In genomic region chr10:128748252-128748864, GRCm38 (mm10) we compare ENCODE assay signal across 8 mouse cellular contexts. TPM values are rescaled to one million over a fixed set of nuclear protein-coding genes. Genes with fewer than 3 reads are reported as not detected.
DNase-seq lines count a peak whose midpoint lies in the region; ATAC-seq lines count a peak whose summit lies in the region.

No protein-coding gene starts in this region.

- H3K4me1 ChIP-seq in forebrain, embryonic 11.5 days (replicated peaks; ENCODE audit: control insufficient read depth, insufficient read depth, low read length): peaks cover 9% of the 10 kb centered on the region; the same call in 1 of the 2 replicates
- peaks cover 22% of the 10 kb centered on the region for H3K4me1 ChIP-seq in heart, embryonic 16.5 days (ENCODE audit: control insufficient read depth, insufficient read depth, low read length)
- H3K4me1 ChIP-seq in liver, embryonic 16.5 days (ENCODE audit: control insufficient read depth, low read depth, low read length): peaks cover 26% of the 10 kb centered on the region
- H3K4me1 ChIP-seq in neural tube, embryonic 13.5 days (replicated peaks): peaks cover 39% of the 10 kb centered on the region

- H3K4me3 ChIP-seq in forebrain, embryonic 11.5 days (ENCODE audit: low read depth, low read length): peak overlapping the region; percentile 74
- H3K4me3 ChIP-seq in heart, embryonic 16.5 days (ENCODE audit: low read length): peak overlapping the region; percentile 94
- H3K4me3 ChIP-seq in liver, embryonic 16.5 days (ENCODE audit: low read depth, low read length): peak overlapping the region; percentile 79
- peak overlapping the region; percentile 66 for H3K4me3 ChIP-seq in neural tube, embryonic 13.5 days

- H3K27ac ChIP-seq in forebrain, embryonic 11.5 days (ENCODE audit: low read depth, low read length): peak overlapping the region; percentile 93
- peak overlapping the region; percentile 96 for H3K27ac ChIP-seq in heart, embryonic 16.5 days (ENCODE audit: low read length)
- peak overlapping the region; percentile 93 for H3K27ac ChIP-seq in liver, embryonic 16.5 days (ENCODE audit: low read length)
- peak overlapping the region; percentile 93 for H3K27ac ChIP-seq in neural tube, embryonic 13.5 days (replicated peaks)

- H3K9me3 ChIP-seq in forebrain, embryonic 11.5 days (ENCODE audit: control insufficient read depth, low read length): no peaks in the 10 kb centered on the region
- H3K9me3 ChIP-seq in heart, embryonic 16.5 days (replicated peaks; ENCODE audit: control insufficient read depth, low read length): no peaks in the 10 kb centered on the region
- H3K9me3 ChIP-seq in liver, embryonic 16.5 days (replicated peaks; ENCODE audit: control insufficient read depth, low read length): no peaks in the 10 kb centered on the region
- no peaks in the 10 kb centered on the region for H3K9me3 ChIP-seq in neural tube, embryonic 13.5 days

- peak; percentile 93 for DNase-seq in ES-CJ7 (ENCODE audit: low read depth, low spot score)
- DNase-seq in c-Kit-positive CD71-positive TER-119-negative erythroid progenitor cells, embryonic 14.5 days (ENCODE audit: low read depth): peak; percentile 86
- peak; percentile 93 for DNase-seq in forebrain, embryonic 11.5 days (ENCODE audit: low spot score)
- peak; percentile 86 to 92 for DNase-seq in kidney, postnatal 4 days
- DNase-seq in testis, postnatal 10 days (ENCODE audit: low spot score): peak; percentile 86

- H3K27me3 ChIP-seq in forebrain, embryonic 11.5 days (ENCODE audit: control insufficient read depth, insufficient read depth, low read length): peaks cover 17% of the 10 kb centered on the region
- H3K27me3 ChIP-seq in heart, embryonic 16.5 days (ENCODE audit: control insufficient read depth, insufficient read depth, low read length): no peaks in the 10 kb centered on the region
- H3K27me3 ChIP-seq in liver, embryonic 16.5 days (ENCODE audit: control insufficient read depth, insufficient read depth, low read depth, low read length): peaks cover 20% of the 10 kb centered on the region
- H3K27me3 ChIP-seq in neural tube, embryonic 13.5 days: peaks cover 33% of the 10 kb centered on the region

- peak overlapping the region; percentile 80 for H3K9ac ChIP-seq in forebrain, embryonic 11.5 days (ENCODE audit: low read length)
- peak overlapping the region; percentile 87 for H3K9ac ChIP-seq in heart, embryonic 16.5 days (ENCODE audit: low read length)
- peak overlapping the region; percentile 83 for H3K9ac ChIP-seq in liver, embryonic 16.5 days (ENCODE audit: low read depth, low read length)
- H3K9ac ChIP-seq in neural tube, embryonic 13.5 days: peak overlapping the region; percentile 90

- no peaks in the 10 kb centered on the region for H3K36me3 ChIP-seq in forebrain, embryonic 11.5 days (ENCODE audit: control insufficient read depth, insufficient read depth, low read length)
- H3K36me3 ChIP-seq in heart, embryonic 16.5 days (ENCODE audit: control insufficient read depth, insufficient read depth): no peaks in the 10 kb centered on the region
- H3K36me3 ChIP-seq in liver, embryonic 16.5 days (ENCODE audit: control insufficient read depth, insufficient read depth): peaks cover 9% of the 10 kb centered on the region
- H3K36me3 ChIP-seq in neural tube, embryonic 13.5 days: peaks cover 8% of the 10 kb centered on the region; the same call in 1 of the 2 replicates

- 0% methylated on average over 37 of the region's 37 CpGs for WGBS in forebrain, embryonic 11.5 days
- WGBS in heart, embryonic 16.5 days: under 1% methylated on average over 37 of the region's 37 CpGs
- WGBS in liver, embryonic 16.5 days (ENCODE audit: insufficient replicate concordance): under 1% methylated on average over 37 of the region's 37 CpGs
- WGBS in neural tube, embryonic 13.5 days: under 1% methylated on average over 37 of the region's 37 CpGs

- H3K4me2 ChIP-seq in forebrain, embryonic 11.5 days (ENCODE audit: low read depth, low read length, severe bottlenecking): peak overlapping the region; percentile 83
- peak overlapping the region; percentile 92 for H3K4me2 ChIP-seq in heart, embryonic 16.5 days (ENCODE audit: low read depth, low read length)
- peak overlapping the region; percentile 95 for H3K4me2 ChIP-seq in liver, embryonic 16.5 days (ENCODE audit: low read depth, low read length)
- peak overlapping the region; percentile 96 for H3K4me2 ChIP-seq in neural tube, embryonic 13.5 days

- ATAC-seq in forebrain, embryonic 11.5 days (replicated peaks; ENCODE audit: low FRiP score): peak; percentile 92
- ATAC-seq in heart, embryonic 16.5 days (replicated peaks; ENCODE audit: extremely low read depth, insufficient read depth, low FRiP score): peak; percentile 75
- ATAC-seq in liver, embryonic 16.5 days (ENCODE audit: low read depth): peak; percentile 78
- ATAC-seq in neural tube, embryonic 13.5 days (ENCODE audit: low read depth): peak; percentile 94

RNA-seq across cellular contexts. Expression of gene Pym1, which starts 0.7 kb away (rescaled TPM):
- 47.6 and 51.4 TPM in 2 replicates for polyA plus RNA-seq in forebrain, embryonic 11.5 days (2014; fragmentation: Nextera tagmentation; extraction: Ambion mirVana)
- polyA plus RNA-seq in heart, embryonic 16.5 days (2015; fragmentation: Nextera tagmentation; extraction: Ambion mirVana): 18.5 and 20.3 TPM in 2 replicates
- 11.9 and 13.5 TPM in 2 replicates for polyA plus RNA-seq in liver, embryonic 16.5 days (2015; fragmentation: Nextera tagmentation; extraction: Ambion mirVana)
- polyA plus RNA-seq in neural tube, embryonic 13.5 days (2015; fragmentation: Nextera tagmentation; extraction: Ambion mirVana): 44.1 and 46.6 TPM in 2 replicates

RNA-seq across cellular contexts. Expression of gene Dgka, which starts 3.7 kb away (rescaled TPM):
- 3.9 and 4.0 TPM in 2 replicates for polyA plus RNA-seq in forebrain, embryonic 11.5 days (2014; fragmentation: Nextera tagmentation; extraction: Ambion mirVana)
- polyA plus RNA-seq in heart, embryonic 16.5 days (2015; fragmentation: Nextera tagmentation; extraction: Ambion mirVana): 9.5 and 12.3 TPM in 2 replicates
- 2.6 and 3.0 TPM in 2 replicates for polyA plus RNA-seq in liver, embryonic 16.5 days (2015; fragmentation: Nextera tagmentation; extraction: Ambion mirVana)
- polyA plus RNA-seq in neural tube, embryonic 13.5 days (2015; fragmentation: Nextera tagmentation; extraction: Ambion mirVana): 7.8 and 8.2 TPM in 2 replicates

RNA-seq across cellular contexts. Expression of gene Mmp19, which starts 42.4 kb away (rescaled TPM):
- polyA plus RNA-seq in forebrain, embryonic 11.5 days (2014; fragmentation: Nextera tagmentation; extraction: Ambion mirVana): 0.51 and 0.60 TPM in 2 replicates
- 1.3 and 2.4 TPM in 2 replicates for polyA plus RNA-seq in heart, embryonic 16.5 days (2015; fragmentation: Nextera tagmentation; extraction: Ambion mirVana)
- polyA plus RNA-seq in liver, embryonic 16.5 days (2015; fragmentation: Nextera tagmentation; extraction: Ambion mirVana): 10.4 and 10.6 TPM in 2 replicates
- 0.59 and 0.63 TPM in 2 replicates for polyA plus RNA-seq in neural tube, embryonic 13.5 days (2015; fragmentation: Nextera tagmentation; extraction: Ambion mirVana)

RNA-seq across cellular contexts. Expression of gene Cdk2, which starts 43.5 kb away (rescaled TPM):
- polyA plus RNA-seq in forebrain, embryonic 11.5 days (2014; fragmentation: Nextera tagmentation; extraction: Ambion mirVana): 119 and 120 TPM in 2 replicates
- polyA plus RNA-seq in heart, embryonic 16.5 days (2015; fragmentation: Nextera tagmentation; extraction: Ambion mirVana): 90.7 and 93.6 TPM in 2 replicates
- polyA plus RNA-seq in liver, embryonic 16.5 days (2015; fragmentation: Nextera tagmentation; extraction: Ambion mirVana): 50.8 and 53.8 TPM in 2 replicates
- 23.3 and 29.1 TPM in 2 replicates for polyA plus RNA-seq in neural tube, embryonic 13.5 days (2015; fragmentation: Nextera tagmentation; extraction: Ambion mirVana)

RNA-seq across cellular contexts. Expression of gene Pmel, which starts 44.4 kb away (rescaled TPM):
- polyA plus RNA-seq in forebrain, embryonic 11.5 days (2014; fragmentation: Nextera tagmentation; extraction: Ambion mirVana): 1.8 and 4.5 TPM in 2 replicates
- polyA plus RNA-seq in heart, embryonic 16.5 days (2015; fragmentation: Nextera tagmentation; extraction: Ambion mirVana): 1.7 and 2.8 TPM in 2 replicates
- polyA plus RNA-seq in liver, embryonic 16.5 days (2015; fragmentation: Nextera tagmentation; extraction: Ambion mirVana): 0.43 and 0.59 TPM in 2 replicates
- 0.50 and 1.0 TPM in 2 replicates for polyA plus RNA-seq in neural tube, embryonic 13.5 days (2015; fragmentation: Nextera tagmentation; extraction: Ambion mirVana)

Comparison
In these comparisons a context has a peak if more than half of its experiments do, and no peak if none do; other contexts are left out.
1. Peak in every context shown above with its lines: DNase-seq, ATAC-seq, H3K4me3 ChIP-seq and H3K27ac ChIP-seq.